Mouse (Mus musculus) induced T-regulatory cell, adult 2 months (primary cell): Measurements from ENCODE around the gene Dnm3.

Experiments
- DNase-seq: peaks from one replicate; pipeline ENCODE4 v3.0.0-alpha.2; 2012; ENCODE audit warnings: low read depth

Gene Dnm3

DNA sequence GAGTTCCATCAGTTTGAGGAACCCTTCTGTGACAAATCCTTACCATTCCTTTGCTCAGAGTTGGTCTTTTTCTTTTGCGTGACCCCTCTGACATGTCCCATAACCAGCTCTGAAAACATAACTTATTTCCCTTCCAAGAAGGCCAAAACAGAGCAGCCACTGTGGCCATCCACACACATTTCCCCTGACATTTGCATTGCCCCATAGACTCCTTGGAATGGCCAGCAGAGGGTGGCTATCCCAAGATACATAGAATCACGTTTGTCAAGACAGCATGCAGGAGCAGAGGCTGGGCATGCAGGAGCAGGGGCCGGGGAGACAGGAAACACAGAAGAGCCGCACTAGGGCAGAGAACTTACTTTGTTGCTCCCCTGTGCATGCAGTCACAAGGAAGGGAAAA, 402.4 kb downstream of the Dnm3 start:
- no peak for DNase-seq

DNA sequence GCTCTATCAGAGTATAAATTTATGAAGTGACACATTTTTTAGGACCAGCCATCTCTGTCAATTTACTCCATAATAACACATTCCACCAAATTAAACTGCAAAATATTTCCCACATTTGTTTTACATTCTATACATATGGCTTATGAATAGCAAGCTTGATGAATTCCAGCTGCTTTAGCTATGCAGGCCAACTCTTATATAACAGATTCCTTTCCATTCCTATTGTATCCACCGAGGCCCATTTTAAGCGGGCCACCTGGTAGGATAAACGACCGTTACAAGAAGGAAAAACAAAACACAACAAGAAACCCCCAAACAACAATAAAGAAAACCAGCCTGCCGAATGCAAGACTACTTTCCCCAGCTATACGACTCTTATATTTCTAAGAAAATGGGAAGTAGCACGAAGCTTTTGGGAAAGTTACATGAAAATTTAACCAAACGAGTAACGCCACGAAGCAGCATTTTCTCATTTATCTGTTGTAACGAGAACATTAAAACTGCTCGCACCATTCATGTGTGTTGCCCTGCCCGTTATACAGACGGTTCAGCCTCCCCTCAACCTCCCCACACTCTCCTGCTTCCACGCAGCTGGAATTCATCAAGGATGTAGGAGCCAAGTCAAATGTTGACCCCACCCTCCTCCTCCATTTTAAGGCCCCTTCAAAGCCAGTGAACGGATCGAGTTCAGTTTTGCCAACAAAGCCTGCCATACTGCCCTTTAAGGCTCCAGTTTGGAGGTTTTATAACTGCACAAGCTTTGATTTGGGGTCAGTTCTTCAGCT, 403.0 kb downstream of the Dnm3 start:
- DNase-seq = no peak

DNA sequence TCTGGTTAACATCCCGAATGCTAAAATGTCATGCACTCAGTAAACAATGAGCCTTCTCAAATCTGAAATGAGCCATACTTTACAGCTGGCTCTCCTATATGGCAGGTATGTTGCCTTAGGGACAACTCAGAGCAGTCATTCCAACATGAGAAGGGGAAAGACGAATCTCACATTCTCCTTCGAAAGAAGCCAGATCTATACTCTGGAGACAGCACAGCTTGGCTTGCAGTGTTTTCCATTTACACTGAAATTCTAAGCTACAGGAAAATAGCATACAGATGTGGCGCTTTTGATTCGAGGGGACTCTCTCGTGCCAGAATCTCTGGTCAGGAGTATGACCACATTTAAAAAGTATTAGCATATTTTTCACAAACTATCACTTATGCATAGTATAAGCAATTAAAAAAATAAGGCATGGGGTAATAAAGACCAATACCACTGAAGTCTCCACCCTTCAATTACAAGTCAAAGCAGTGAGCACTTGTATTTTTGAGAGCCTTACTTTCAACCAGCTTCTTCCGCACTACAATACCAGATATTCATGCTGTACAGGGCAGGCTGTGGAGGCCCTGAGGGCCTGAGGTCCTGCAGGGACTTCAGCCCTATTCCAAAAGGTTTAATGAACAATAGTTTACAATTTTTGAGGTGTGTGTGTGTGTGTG, 404.8 kb downstream of the Dnm3 start:
- DNase-seq = no peak

DNA sequence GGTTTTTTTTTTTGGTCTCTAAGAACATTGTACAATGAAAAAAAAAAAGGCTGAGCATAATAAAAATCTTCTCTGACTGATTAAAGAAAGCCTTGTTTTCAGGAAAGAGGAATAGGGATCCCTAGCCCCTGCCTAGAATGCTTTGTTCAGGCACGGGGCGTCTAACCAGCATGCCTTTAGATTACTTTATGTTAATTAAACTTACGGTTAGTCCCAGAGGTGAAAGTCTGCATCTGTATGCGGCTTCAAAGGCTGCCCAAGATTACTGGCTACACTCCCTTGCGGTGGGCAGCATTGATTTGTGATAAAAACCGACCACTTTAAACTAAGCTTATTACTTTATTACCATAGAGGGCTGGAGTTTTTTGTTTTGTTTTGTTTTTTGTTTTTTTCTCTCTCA, 424.2 kb downstream of the Dnm3 start:
- DNase-seq = no peak

DNA sequence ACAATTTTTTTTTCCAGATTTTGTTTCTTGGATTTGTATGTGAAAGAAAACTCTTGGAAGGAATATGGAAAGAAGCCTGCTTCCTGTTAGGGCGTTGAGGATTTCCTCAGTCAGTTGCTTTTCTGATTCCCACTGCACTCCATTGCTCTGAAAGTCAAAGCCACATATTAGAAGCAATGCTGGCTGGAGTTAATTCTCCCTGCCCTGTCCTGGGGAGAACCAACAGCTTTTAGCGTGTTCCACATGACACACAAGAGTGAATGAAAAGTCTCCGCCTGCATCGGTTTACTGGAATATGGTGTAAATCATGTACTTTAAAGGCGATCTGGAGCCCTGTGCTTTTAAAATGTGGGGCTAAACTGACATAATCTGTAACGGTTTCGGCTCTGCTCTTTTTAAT, 424.6 kb downstream of the Dnm3 start:
- DNase-seq = no peak

DNA sequence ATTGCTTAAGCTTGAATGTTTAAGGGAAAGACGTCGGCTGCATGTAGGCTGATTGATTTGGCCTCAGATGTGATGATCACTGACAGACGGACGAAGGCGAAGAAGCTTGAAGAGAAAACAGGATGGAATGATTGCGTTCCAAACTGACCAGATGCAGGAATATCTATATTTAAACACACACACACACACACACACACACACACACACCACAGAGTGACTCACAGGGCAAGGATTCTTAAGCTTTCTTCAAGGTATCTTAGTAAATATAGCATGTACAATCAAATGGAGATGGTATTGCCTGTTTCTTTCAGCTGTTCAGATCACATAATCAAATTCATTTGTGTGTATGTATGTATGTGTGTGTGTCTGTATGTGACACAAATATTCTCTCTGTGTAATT, 425.1 kb downstream of the Dnm3 start:
- DNase-seq = no peak

DNA sequence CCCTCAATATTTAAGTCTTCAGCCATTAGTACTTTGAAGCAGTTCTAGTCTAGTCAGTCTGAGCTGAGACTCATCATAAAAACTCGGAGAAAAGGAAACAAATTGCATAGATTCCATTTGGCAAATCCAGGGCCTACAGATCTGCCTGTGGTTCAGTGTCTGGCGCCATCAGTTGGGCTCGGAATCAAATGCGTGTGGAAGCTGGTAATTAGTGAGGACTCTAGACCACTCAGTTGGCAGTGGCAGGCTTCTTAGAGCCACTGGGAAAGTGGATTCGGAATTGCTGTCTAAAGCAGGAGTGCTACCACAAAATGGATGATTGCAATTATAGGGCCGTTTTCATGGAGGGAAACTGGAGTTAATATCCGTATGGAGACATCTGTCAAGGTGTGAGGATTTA, 425.7 kb downstream of the Dnm3 start:
- DNase-seq = no peak

DNA sequence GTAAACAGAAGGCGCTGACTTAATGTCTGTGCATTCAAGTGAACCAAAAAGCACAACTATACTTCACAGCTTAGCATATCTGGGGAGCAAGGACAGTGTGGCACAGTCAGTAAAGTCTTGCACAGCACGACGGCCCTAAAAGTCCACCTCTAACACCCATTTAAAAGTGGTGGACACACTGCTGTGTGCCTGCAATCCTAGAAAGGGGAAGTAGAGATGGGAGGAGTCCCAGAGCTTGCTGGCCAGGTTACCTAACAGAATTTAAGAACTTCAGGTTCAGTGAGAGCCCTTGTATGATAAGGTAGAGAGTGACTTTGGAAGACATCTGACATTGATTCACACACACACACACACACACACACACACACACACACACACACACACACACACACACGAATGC, 426.1 kb downstream of the Dnm3 start:
- no peak for DNase-seq

DNA sequence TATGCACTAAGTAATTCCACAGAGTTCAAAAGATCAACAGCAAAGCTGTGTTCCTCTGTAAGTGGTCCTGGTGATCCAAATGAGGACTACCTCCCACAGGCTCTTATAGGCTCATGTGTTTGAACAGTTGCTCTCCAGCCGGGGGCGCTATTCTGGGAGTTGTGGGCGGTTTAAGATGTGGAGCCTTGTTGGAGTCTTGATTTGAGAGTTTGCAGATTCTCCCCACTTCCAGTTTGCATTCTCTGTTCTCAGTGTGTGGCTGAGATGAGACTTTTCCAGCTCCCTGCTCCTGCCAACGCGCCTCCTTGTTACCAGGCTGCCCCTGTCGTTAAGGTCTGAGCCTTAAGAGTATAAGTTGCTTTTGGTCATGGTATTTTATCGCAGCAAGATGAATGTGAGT, 430.2 kb downstream of the Dnm3 start:
- no peak for DNase-seq

DNA sequence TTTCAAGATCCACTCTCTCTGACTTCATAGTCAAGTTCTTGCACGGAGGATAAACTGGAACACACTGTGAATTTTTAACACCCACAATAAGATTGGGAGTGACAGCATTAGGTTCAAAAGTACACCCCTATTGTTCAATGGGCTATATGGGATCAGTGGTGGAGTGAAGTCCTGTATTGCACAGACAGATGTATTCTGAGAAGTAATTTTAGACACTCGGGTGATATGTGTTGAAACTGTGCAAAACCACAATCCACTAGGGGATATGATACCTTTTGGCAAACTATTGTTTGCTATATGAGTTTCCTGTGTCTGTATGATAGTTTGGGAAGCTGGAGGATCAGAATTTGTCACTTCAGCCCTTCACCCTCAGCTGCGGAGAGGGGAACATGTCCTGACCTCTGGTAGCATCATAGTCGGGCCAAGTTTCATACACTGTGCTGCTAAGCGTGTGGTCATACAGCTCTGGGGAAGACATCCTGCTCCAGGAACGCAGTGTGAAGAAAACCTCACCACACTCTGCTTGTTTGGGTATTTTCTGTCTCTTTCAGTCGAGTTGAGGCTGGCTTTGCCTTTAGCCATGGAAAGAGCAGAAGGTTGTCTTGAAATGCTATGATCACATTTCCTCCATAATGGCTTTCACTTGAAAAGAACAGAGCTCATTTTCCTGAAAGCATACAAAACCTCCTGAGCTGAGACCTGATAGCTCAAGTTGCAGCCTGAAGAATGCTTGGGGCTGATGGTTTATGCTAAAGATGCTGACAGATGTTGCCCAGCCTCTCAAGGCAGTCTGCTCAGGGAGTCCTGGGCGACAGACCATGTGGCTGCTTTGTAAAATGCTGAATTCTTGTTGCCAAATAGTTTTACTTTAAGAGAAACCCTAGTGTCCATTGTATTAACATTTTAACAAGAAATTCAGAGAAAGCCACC, 433.8 kb downstream of the Dnm3 start:
- DNase-seq = no peak

DNA sequence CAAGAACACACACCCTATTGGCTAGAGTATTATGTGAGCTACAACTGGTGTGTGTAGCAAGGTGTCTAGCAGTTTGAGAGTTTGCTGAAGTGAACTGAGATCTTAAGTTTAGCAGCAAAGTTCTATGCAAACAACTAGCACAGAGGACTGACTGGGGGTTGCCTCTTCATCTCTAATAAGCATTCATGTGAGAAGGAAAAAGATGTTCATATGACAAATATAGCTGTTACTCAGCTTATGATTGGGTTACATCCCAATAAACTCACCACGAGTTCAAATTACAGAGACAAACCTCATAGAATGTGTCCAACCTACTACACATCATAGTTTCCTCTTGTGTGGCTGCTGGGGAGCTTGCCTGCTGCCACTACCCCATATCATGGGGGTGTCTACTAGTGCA, 434.6 kb downstream of the Dnm3 start:
- no peak for DNase-seq

DNA sequence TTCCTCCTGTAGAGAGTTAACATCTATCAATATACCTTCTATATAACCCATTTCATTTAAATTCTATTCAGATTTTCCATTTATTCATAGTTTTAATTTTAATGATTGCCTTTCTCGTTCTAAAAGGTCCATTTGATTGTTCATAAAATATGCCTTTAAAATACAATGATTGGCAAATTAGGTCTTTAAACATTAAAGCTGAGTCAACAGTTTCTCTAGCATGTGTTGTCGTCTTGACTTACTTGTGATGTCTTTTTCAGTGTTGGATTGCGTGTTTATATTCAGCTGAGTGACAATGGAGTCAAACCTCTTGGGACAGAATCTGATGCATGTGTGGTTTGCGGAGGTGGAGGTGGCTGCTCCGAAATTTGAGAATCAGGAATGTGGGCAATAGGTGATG, 435.4 kb downstream of the Dnm3 start:
- no peak for DNase-seq

DNA sequence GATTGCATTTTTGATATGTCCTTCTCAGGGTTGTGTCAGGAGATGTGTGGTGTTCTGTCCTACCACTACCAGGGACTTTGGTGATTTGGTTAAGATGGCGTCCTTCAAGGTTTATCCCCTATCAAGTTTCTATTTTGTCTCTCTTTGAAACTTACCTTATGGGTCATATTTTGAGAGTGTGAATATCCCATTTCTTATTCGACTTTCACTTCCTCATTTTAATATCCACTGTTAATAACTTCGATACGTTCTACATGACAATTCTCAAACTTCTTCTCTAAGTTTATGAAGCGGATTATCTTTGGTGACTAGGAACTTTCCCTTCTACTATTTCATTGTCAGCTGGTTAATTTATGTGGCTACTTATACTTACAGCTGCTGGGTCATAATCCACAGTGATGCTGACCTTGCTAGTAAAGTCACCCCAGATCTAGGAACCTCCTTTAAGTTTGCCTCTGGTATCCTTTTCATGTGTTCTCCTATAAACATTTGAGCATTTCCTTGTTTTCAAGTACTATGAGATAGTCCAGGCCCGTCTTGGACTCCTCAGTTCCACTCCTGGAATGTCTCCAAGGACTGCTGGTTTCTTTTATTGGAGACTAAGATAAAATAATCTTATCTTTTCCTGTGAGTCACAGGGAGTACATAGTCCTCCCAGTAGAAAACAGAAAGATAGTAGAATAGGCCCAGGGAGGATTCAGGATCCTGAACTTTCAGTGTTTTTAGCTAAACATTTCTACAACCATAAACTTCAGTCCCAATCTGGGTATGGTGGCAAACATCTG, 437.2 kb downstream of the Dnm3 start:
- no peak for DNase-seq

DNA sequence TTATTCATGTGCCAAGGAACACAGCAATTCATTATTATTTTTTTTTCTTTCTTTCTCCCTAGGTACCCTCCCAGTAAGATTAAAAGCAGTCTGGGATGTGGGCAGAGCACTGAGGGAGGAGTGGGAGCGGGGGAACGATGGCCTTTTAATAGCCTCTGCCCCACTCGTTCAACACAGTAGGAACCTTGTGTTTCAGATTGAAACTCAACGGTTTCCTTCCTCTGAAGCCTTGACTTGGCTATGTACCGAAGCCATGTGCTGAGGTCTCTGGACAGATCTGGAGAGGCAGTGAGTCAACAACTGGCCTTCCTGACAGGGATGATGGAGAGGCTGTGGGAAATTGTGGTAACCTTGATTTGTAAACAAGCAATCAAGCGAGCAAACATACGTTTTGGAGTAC, 438.0 kb downstream of the Dnm3 start:
- no peak for DNase-seq

DNA sequence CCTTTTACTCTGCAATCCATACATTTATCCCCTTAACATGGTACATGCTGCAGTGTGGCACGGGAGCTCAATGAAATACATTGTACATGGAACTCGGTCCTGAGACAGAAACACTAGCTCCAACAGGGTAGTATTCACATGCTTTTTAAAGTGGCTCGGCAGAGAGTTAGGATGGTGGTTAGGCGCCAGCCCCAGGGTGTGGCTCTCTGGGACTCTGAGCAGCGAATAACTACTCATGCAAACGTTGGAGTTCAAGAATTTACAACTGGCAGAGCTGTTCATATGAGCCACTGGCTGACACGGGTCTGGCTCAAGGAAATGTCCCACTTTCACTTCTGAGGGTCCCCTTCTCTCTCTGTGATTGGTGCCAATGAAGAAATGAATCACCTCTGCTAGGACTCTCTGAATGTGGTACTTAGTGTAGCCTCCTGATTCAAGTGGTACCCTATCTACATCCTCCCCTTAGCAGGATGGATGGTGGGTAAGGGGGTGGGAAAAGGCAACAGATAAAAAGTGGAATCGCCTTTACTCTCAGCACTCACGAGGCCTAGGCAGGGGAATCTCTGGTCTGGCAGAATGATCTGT, 438.7 kb downstream of the Dnm3 start:
- no peak for DNase-seq

DNA sequence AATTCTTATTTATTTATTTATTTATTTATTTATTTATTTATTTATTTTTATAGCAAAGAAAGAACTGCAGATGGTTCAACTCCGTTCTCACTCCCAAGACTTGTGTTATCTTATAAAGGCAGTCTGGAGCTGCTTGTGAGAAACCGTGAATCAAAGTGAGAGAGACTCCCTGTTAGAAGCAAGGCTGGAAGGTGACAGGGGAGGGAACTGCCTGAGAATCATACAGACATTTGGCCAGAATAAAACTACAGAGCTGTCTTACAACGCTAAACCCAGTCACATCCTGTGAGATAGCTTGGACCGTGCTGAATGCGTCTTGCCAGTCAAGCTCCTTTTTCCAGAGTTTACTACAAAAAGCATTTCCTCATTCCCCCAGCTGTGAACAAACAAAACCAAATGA, 439.4 kb downstream of the Dnm3 start:
- no peak for DNase-seq

DNA sequence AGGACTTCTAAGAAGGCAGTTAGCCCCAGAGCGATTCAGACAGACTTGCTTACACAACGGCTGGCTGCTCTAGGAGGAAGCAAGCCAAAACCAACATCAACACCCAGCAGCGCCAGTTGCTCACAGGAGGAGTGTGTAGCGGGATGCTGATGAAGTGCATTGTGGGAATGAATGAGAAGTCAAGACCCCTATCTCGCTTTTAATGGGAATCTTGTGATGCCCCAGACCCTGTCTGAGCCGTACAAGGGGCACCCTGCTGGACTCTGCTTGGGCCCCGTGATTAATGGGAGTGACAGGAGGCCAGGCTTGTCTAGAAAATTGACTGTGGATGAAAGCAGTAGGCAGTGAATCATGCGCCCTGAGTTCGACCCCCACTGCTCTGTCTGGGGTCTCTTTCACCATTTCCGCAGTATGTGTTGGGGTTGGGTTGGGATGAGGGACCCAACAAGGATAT, 439.8 kb downstream of the Dnm3 start:
- DNase-seq = no peak

DNA sequence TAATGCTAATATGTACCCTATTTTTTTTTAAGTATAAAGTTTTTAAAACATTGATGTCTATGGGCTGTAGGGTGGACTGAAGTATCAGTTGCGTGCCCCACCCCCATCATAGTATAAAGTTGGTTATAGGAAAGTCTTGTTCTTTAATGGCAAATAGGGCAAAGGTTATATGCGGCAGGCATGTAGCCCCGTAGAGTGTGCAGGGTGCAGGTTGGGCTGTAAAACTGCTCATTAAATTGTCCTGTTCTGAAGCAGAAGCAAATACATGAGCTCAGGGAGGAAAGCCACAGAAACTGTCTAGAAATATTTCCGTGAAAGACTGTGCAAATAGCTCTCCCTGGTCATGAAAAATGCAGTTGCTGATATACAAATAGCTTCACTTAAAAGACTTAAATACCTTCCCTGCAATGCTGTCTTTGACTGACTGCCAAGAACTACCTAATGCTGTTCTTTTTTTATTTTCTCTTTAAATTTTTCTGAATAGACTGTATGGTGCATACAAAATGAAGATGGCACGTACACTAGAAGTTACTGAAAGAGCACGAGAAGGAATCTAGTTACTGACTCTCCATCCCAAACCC, 440.6 kb downstream of the Dnm3 start:
- no peak for DNase-seq

DNA sequence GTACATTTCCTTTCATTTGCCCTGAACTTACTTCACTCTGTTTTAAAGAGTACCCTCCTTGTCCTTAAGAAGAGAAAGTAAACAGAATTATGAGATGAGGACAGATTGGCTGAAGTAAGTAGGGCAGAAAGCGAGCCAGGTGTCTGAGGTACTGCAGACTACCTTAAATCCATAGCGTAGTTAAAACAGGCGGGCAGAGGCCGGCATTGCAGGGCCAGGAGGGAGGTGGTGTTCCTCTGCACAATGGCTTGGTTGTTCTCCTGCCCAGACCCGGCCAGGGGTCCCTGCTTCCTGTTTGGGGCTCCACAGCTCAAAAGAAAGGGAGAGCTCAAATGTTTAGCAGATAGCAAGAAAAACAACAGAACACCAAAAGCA, 441.4 kb downstream of the Dnm3 start:
- no peak for DNase-seq

DNA sequence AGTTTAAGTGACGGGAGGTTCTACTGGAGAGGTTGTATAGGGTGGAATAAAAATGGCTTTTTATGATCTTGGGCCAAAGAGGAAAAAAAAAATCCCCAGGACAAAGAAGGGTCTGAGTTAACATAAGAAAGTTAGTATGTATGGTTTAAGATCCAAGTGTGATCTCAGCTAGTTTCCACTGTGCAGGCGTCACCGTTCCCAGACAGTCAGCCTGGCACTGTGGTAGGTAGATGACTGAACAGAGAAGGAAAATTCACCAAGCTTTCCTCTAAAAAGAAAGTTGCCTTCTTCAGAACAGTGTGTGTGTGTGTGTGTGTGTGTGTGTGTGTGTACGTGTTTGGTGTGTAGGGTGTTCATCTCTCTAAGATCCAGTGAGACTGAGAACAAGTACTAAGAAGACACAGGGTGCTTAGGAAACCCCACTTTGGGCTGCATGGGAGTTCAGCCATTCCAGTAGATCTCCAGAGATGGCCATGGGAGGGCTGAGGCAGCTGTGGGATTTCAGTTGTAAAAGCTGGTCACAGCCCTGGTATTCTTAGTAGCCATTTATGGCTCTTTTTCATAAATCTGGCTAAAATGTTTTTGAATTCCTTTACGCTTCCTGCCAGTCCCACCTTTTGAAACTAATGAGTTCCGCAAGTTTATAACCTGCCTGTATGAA, 441.9 kb downstream of the Dnm3 start:
- no peak for DNase-seq
